Mouse (Mus musculus): ENCODE measurements around the gene Fhit. TPM values are rescaled to one million over a fixed set of nuclear protein-coding genes. Genes with fewer than 3 reads are reported as not detected.

The Fhit gene
- polyA plus RNA-seq, 1 experiment from 2014 or later: 21.4 TPM

GRCm38 (mm10) chr14:9632537-9632936, 1529.3 kb downstream of the Fhit start:
- TF ChIP-seq CTCF (IDR thresholded peaks at IDR 0.05; ENCODE audit: low read depth): no peak
- Histone ChIP-seq H3K4me1 (replicated peaks; ENCODE audit: control insufficient read depth, insufficient read depth, low read length) (no peaks in the 10 kb centered on the region), H3K27ac (ENCODE audit: low read depth, low read length) (no peak overlapping the region), H3K9me3 (ENCODE audit: control insufficient read depth) (no peaks in the 10 kb centered on the region), H3K4me3 (ENCODE audit: low read depth, low read length) (no peak overlapping the region), H3K27me3 (replicated peaks; ENCODE audit: control insufficient read depth, insufficient read depth, low read length) (no peaks in the 10 kb centered on the region), H3K4me2 (replicated peaks; ENCODE audit: low read depth) (no peak overlapping the region), H3K36me3 (ENCODE audit: control insufficient read depth, insufficient read depth) (no peaks in the 10 kb centered on the region), H3K9ac (ENCODE audit: low read depth, low read length) (no peak overlapping the region)
- ATAC-seq: no peak
- WGBS: 59% methylated on average over 3 of the region's 3 CpGs

GRCm38 (mm10) chr14:9623219-9624043, 1538.4 kb downstream of the Fhit start:
- Histone ChIP-seq H3K4me1 (replicated peaks; ENCODE audit: control insufficient read depth, insufficient read depth, low read length) (no peaks in the 10 kb centered on the region), H3K27me3 (replicated peaks; ENCODE audit: control insufficient read depth, insufficient read depth, low read length) (no peaks in the 10 kb centered on the region), H3K4me3 (ENCODE audit: low read depth, low read length) (no peak overlapping the region), H3K27ac (ENCODE audit: low read depth, low read length) (no peak overlapping the region), H3K36me3 (ENCODE audit: control insufficient read depth, insufficient read depth) (no peaks in the 10 kb centered on the region), H3K9ac (ENCODE audit: low read depth, low read length) (no peak overlapping the region), H3K4me2 (replicated peaks; ENCODE audit: low read depth) (no peak overlapping the region), H3K9me3 (ENCODE audit: control insufficient read depth) (no peaks in the 10 kb centered on the region)
- no peak for TF ChIP-seq CTCF (IDR thresholded peaks at IDR 0.05; ENCODE audit: low read depth)
- no peak for ATAC-seq
- 57% methylated on average over 6 of the region's 6 CpGs for WGBS

- Histone ChIP-seq H3K9me3 (ENCODE audit: control insufficient read depth) (no peaks in the 10 kb centered on the region), H3K27me3 (replicated peaks; ENCODE audit: control insufficient read depth, insufficient read depth, low read length) (no peaks in the 10 kb centered on the region), H3K36me3 (ENCODE audit: control insufficient read depth, insufficient read depth) (no peaks in the 10 kb centered on the region), H3K4me3 (ENCODE audit: low read depth, low read length) (no peak overlapping the region), H3K4me1 (replicated peaks; ENCODE audit: control insufficient read depth, insufficient read depth, low read length) (no peaks in the 10 kb centered on the region), H3K9ac (ENCODE audit: low read depth, low read length) (no peak overlapping the region), H3K27ac (ENCODE audit: low read depth, low read length) (no peak overlapping the region), H3K4me2 (replicated peaks; ENCODE audit: low read depth) (no peak overlapping the region)
- WGBS: 24% methylated on average over 3 of the region's 3 CpGs
- TF ChIP-seq CTCF (IDR thresholded peaks at IDR 0.05; ENCODE audit: low read depth): no peak
- no peak for ATAC-seq
Measured at GRCm38 (mm10) chr14:9620902-9621540, 1540.8 kb downstream of the Fhit start.

GRCm38 (mm10) chr14:9619840-9620239, 1542.0 kb downstream of the Fhit start:
- no peak overlapping the region for H3K4me3 ChIP-seq (ENCODE audit: low read depth, low read length)
- no peaks in the 10 kb centered on the region for H3K4me1 ChIP-seq (replicated peaks; ENCODE audit: control insufficient read depth, insufficient read depth, low read length)
- no peak for TF ChIP-seq CTCF (IDR thresholded peaks at IDR 0.05; ENCODE audit: low read depth)

GRCm38 (mm10) chr14:9613126-9613525, 1548.7 kb downstream of the Fhit start:
- Histone ChIP-seq H3K4me1 (replicated peaks; ENCODE audit: control insufficient read depth, insufficient read depth, low read length) (no peaks in the 10 kb centered on the region), H3K27me3 (replicated peaks; ENCODE audit: control insufficient read depth, insufficient read depth, low read length) (no peaks in the 10 kb centered on the region), H3K4me2 (replicated peaks; ENCODE audit: low read depth) (no peak overlapping the region), H3K27ac (ENCODE audit: low read depth, low read length) (no peak overlapping the region), H3K9me3 (ENCODE audit: control insufficient read depth) (no peaks in the 10 kb centered on the region), H3K4me3 (ENCODE audit: low read depth, low read length) (no peak overlapping the region), H3K9ac (ENCODE audit: low read depth, low read length) (no peak overlapping the region), H3K36me3 (ENCODE audit: control insufficient read depth, insufficient read depth) (no peaks in the 10 kb centered on the region)
- 90% methylated on average over 3 of the region's 3 CpGs for WGBS
- ATAC-seq: no peak
- TF ChIP-seq CTCF (IDR thresholded peaks at IDR 0.05; ENCODE audit: low read depth): no peak

More at GRCm38 (mm10) chr14:9619840-9620239, 1542.0 kb downstream of the Fhit start:
- no peak overlapping the region for H3K27ac ChIP-seq (ENCODE audit: low read depth, low read length)
- no peaks in the 10 kb centered on the region for H3K9me3 ChIP-seq (ENCODE audit: control insufficient read depth)
- 36% methylated on average over 1 of the region's 1 CpGs for WGBS
- no peaks in the 10 kb centered on the region for H3K27me3 ChIP-seq (replicated peaks; ENCODE audit: control insufficient read depth, insufficient read depth, low read length)
- no peak overlapping the region for H3K4me2 ChIP-seq (replicated peaks; ENCODE audit: low read depth)
- no peak overlapping the region for H3K9ac ChIP-seq (ENCODE audit: low read depth, low read length)
- no peaks in the 10 kb centered on the region for H3K36me3 ChIP-seq (ENCODE audit: control insufficient read depth, insufficient read depth)
- ATAC-seq: no peak

GRCm38 (mm10) chr14:9609120-9609519, 1552.7 kb downstream of the Fhit start:
- ATAC-seq: no peak
- 77% methylated on average over 7 of the region's 7 CpGs for WGBS
- H3K4me1 ChIP-seq (replicated peaks; ENCODE audit: control insufficient read depth, insufficient read depth, low read length): no peaks in the 10 kb centered on the region

More at GRCm38 (mm10) chr14:9609120-9609519, 1552.7 kb downstream of the Fhit start:
- H3K9ac ChIP-seq (ENCODE audit: low read depth, low read length): no peak overlapping the region
- H3K9me3 ChIP-seq (ENCODE audit: control insufficient read depth): no peaks in the 10 kb centered on the region
- no peaks in the 10 kb centered on the region for H3K27me3 ChIP-seq (replicated peaks; ENCODE audit: control insufficient read depth, insufficient read depth, low read length)
- no peaks in the 10 kb centered on the region for H3K36me3 ChIP-seq (ENCODE audit: control insufficient read depth, insufficient read depth)
- H3K27ac ChIP-seq (ENCODE audit: low read depth, low read length): no peak overlapping the region
- H3K4me2 ChIP-seq (replicated peaks; ENCODE audit: low read depth): no peak overlapping the region
- TF ChIP-seq CTCF (IDR thresholded peaks at IDR 0.05; ENCODE audit: low read depth): no peak
- no peak overlapping the region for H3K4me3 ChIP-seq (ENCODE audit: low read depth, low read length)
